8 mouse cellular contexts compared by ENCODE assay signal in the genomic region with DNA sequence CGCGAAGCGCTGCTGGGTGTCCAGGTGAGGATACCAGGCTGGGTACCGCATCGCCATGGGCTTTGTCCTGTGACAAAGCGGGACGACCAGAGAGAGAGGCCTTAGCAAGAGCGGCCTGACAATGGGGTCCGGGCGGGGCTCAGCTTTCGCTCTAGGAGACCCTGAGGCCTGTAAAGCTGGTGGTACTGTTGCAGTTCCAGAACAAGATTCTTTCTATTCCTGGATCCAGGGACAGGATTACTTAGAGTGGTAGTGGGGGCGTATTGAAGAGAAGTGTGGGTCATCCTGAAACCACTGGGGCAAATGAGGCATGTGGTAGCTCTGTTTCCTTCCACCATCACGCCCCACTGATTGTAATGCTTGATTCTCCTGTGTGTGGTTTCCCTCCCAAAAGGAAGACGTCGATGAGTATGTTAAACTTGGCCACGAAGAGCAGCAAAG. TPM values are rescaled to one million over a fixed set of nuclear protein-coding genes. Genes with fewer than 3 reads are reported as not detected.
DNase-seq lines count a peak whose midpoint lies in the region; ATAC-seq and TF ChIP-seq lines count a peak whose summit lies in the region.

No protein-coding gene starts in this region.

- H3K4me2 ChIP-seq in heart, embryonic 12.5 days = peak overlapping the region; percentile 76
- H3K4me2 ChIP-seq in forebrain, embryonic 15.5 days (replicated peaks) = peak overlapping the region; percentile 59
- H3K4me2 ChIP-seq in liver, embryonic 15.5 days = peak overlapping the region; percentile 96

- peak overlapping the region; percentile 83 for H3K4me3 ChIP-seq in heart, embryonic 12.5 days
- peak overlapping the region; percentile 85 to 86 for H3K4me3 ChIP-seq in ES-E14 (ENCODE audit: insufficient read depth in 1 of 2, low read depth in 1 of 2, low read length in 2 of 2, poor library complexity in 1 of 2, severe bottlenecking in 1 of 2)
- peak overlapping the region; percentile 91 for H3K4me3 ChIP-seq in forebrain, embryonic 15.5 days
- H3K4me3 ChIP-seq in liver, embryonic 15.5 days (replicated peaks) = peak overlapping the region; percentile 73

- H3K4me1 ChIP-seq in heart, embryonic 12.5 days (replicated peaks) = peaks cover 12% of the 10 kb centered on the region; the same call in 1 of the 2 replicates
- H3K4me1 ChIP-seq in ES-E14 (ENCODE audit: control insufficient read depth in 2 of 2, insufficient read depth in 2 of 2, low read length in 2 of 2, poor library complexity in 1 of 2) = 0 out of 4 replicates have a peak, but pooled peaks cover 0 to 2% of the 10 kb centered on the region in 2 experiments
- H3K4me1 ChIP-seq in forebrain, embryonic 15.5 days = peaks cover 19% of the 10 kb centered on the region
- peaks cover 12% of the 10 kb centered on the region for H3K4me1 ChIP-seq in liver, embryonic 15.5 days (replicated peaks)

- H3K9me3 ChIP-seq in heart, embryonic 12.5 days (replicated peaks) = no peaks in the 10 kb centered on the region
- no peaks in the 10 kb centered on the region for H3K9me3 ChIP-seq in ES-E14 (ENCODE audit: control insufficient read depth, insufficient read depth, low read depth, low read length)
- H3K9me3 ChIP-seq in forebrain, embryonic 15.5 days = no peaks in the 10 kb centered on the region
- H3K9me3 ChIP-seq in liver, embryonic 15.5 days (replicated peaks) = no peaks in the 10 kb centered on the region

- H3K9ac ChIP-seq in heart, embryonic 12.5 days = peak overlapping the region; percentile 93
- peak overlapping the region; percentile 82 for H3K9ac ChIP-seq in ES-E14 (ENCODE audit: insufficient read depth, low read depth, low read length, poor library complexity, severe bottlenecking)
- H3K9ac ChIP-seq in forebrain, embryonic 15.5 days (replicated peaks) = peak overlapping the region; percentile 98
- peak overlapping the region; percentile 78 for H3K9ac ChIP-seq in liver, embryonic 15.5 days

- peaks cover 24% of the 10 kb centered on the region for H3K36me3 ChIP-seq in heart, embryonic 12.5 days
- no peaks in the 10 kb centered on the region for H3K36me3 ChIP-seq in ES-E14 (ENCODE audit: control insufficient read depth, insufficient read depth, low read length, poor library complexity, severe bottlenecking)
- peaks cover 22% of the 10 kb centered on the region for H3K36me3 ChIP-seq in forebrain, embryonic 15.5 days
- 0 out of 2 replicates have a peak, but pooled peaks cover 3% of the 10 kb centered on the region for H3K36me3 ChIP-seq in liver, embryonic 15.5 days (replicated peaks)

- DNase-seq in heart, postnatal 25 days (ENCODE audit: low spot score) = no peak
- DNase-seq in ES-E14 (ENCODE audit: low read depth, low spot score) = peak; percentile 31
- DNase-seq in gastrocnemius, postnatal 36 days = no peak
- DNase-seq in thymus, postnatal 0 days (ENCODE audit: low spot score) = no peak
- no peak for DNase-seq in lung, postnatal 25 days (ENCODE audit: low spot score)

- H3K27me3 ChIP-seq in heart, embryonic 12.5 days (replicated peaks) = no peaks in the 10 kb centered on the region
- H3K27me3 ChIP-seq in forebrain, embryonic 15.5 days = no peaks in the 10 kb centered on the region
- H3K27me3 ChIP-seq in liver, embryonic 15.5 days = no peaks in the 10 kb centered on the region

- H3K27ac ChIP-seq in heart, embryonic 12.5 days (ENCODE audit: poor library complexity, severe bottlenecking) = peak overlapping the region; percentile 94
- H3K27ac ChIP-seq in ES-E14 (ENCODE audit: insufficient read depth, low read depth, low read length, poor library complexity, severe bottlenecking) = no peak overlapping the region
- H3K27ac ChIP-seq in forebrain, embryonic 15.5 days (replicated peaks) = peak overlapping the region; percentile 96
- peak overlapping the region; percentile 66 for H3K27ac ChIP-seq in liver, embryonic 15.5 days (replicated peaks)

- 1% methylated on average over 16 of the region's 16 CpGs for whole genome bisulfite sequencing in heart, embryonic 12.5 days
- 0% methylated on average over 16 of the region's 16 CpGs for WGBS in forebrain, embryonic 15.5 days
- under 1% methylated on average over 16 of the region's 16 CpGs for WGBS in liver, embryonic 15.5 days (ENCODE audit: insufficient replicate concordance)

- intact Hi-C loops in heart, postnatal 25 days (cut with DNase I) = loop anchor here (5.0 kb wide), 1 partner anchor 105 kb away; the partner anchor contains the start of gene Scaper
- intact Hi-C loops in gastrocnemius, postnatal 36 days (cut with DNase I) = no loop called here

- in situ Hi-C loops in ES-E14 (cut with MboI; ENCODE audit: low sequenced_read_pairs in 2 of 2, unreplicated experiment in 2 of 2) = no loop called here

- peak; percentile 10; the same call in 1 of the 2 replicates for ATAC-seq in heart, embryonic 12.5 days (ENCODE audit: insufficient number of reproducible peaks, low FRiP score)
- peak; percentile 79 for ATAC-seq in forebrain, embryonic 15.5 days (replicated peaks)
- ATAC-seq in liver, embryonic 15.5 days (ENCODE audit: insufficient read depth) = no peak

TF ChIP-seq in ES-E14, 5 proteins besides CTCF, POLR2A, EP300 and RAD21:
- TF ChIP-seq HCFC1 (IDR thresholded peaks at IDR 0.05; ENCODE audit: borderline replicate concordance, insufficient read depth, low read length) (no peak), ZNF384 (IDR thresholded peaks at IDR 0.05; ENCODE audit: low read depth, low read length) (no peak), CHD2 (IDR thresholded peaks at IDR 0.05; ENCODE audit: low read depth, low read length) (no peak), MAFK (IDR thresholded peaks at IDR 0.05; ENCODE audit: insufficient read depth, low read depth, low read length) (no peak), ZC3H11A (IDR thresholded peaks at IDR 0.05; ENCODE audit: borderline replicate concordance, low read depth, low read length) (no peak)

RNA-seq across cellular contexts. Expression of gene Rcn2, which starts 0.6 kb away (rescaled TPM):
- 178 and 180 TPM in 2 replicates for polyA plus RNA-seq in heart, embryonic 12.5 days (2016; fragmentation: Nextera tagmentation; extraction: Ambion mirVana)
- 10 to 100 TPM; 26.9 to 27.9 TPM for total RNA-seq in heart, postnatal 25 days (2021)
- total RNA-seq in ES-E14 (2012; rRNA removed) = 57.4 and 77.1 TPM in 2 replicates
- polyA plus RNA-seq in forebrain, embryonic 15.5 days (2015; fragmentation: Nextera tagmentation; extraction: Ambion mirVana) = 274 and 297 TPM in 2 replicates
- polyA plus RNA-seq in liver, embryonic 15.5 days (2015; fragmentation: Nextera tagmentation; extraction: Ambion mirVana) = 26.2 and 27.1 TPM in 2 replicates
- total RNA-seq in gastrocnemius, postnatal 36 days (2021) = 10 to 100 TPM; 20.4 to 22.0 TPM
- polyA plus RNA-seq in thymus, postnatal 0 days (2015; fragmentation: Nextera tagmentation; extraction: Ambion mirVana) = 104 and 110 TPM in 2 replicates

RNA-seq across cellular contexts. Expression of gene 4930563M21Rik, which starts 31.9 kb away (rescaled TPM):
- not detected in 2 replicates for polyA plus RNA-seq in heart, embryonic 12.5 days (2016; fragmentation: Nextera tagmentation; extraction: Ambion mirVana)
- total RNA-seq in heart, postnatal 25 days (2021) = not detected
- not detected in 2 replicates for total RNA-seq in ES-E14 (2012; rRNA removed)
- not detected in 2 replicates for polyA plus RNA-seq in forebrain, embryonic 15.5 days (2015; fragmentation: Nextera tagmentation; extraction: Ambion mirVana)
- not detected in 2 replicates for polyA plus RNA-seq in liver, embryonic 15.5 days (2015; fragmentation: Nextera tagmentation; extraction: Ambion mirVana)
- not detected for total RNA-seq in gastrocnemius, postnatal 36 days (2021)
- polyA plus RNA-seq in thymus, postnatal 0 days (2015; fragmentation: Nextera tagmentation; extraction: Ambion mirVana) = not detected in 2 replicates

RNA-seq across cellular contexts. Expression of gene Pstpip1, which starts 47.6 kb away (rescaled TPM):
- polyA plus RNA-seq in heart, embryonic 12.5 days (2016; fragmentation: Nextera tagmentation; extraction: Ambion mirVana) = 0.60 and 0.81 TPM in 2 replicates
- 1 to 10 TPM in 1 of 2 experiments, under 1 TPM in 1; 0.83 to 1.8 TPM for total RNA-seq in heart, postnatal 25 days (2021)
- 10.4 and 10.5 TPM in 2 replicates for total RNA-seq in ES-E14 (2012; rRNA removed)
- polyA plus RNA-seq in forebrain, embryonic 15.5 days (2015; fragmentation: Nextera tagmentation; extraction: Ambion mirVana) = 0.33 and 0.60 TPM in 2 replicates
- polyA plus RNA-seq in liver, embryonic 15.5 days (2015; fragmentation: Nextera tagmentation; extraction: Ambion mirVana) = 5.8 and 6.5 TPM in 2 replicates
- total RNA-seq in gastrocnemius, postnatal 36 days (2021) = under 1 TPM; 0.69 to 0.89 TPM
- 68.2 and 72.6 TPM in 2 replicates for polyA plus RNA-seq in thymus, postnatal 0 days (2015; fragmentation: Nextera tagmentation; extraction: Ambion mirVana)
